Mouse (Mus musculus): Measurements from ENCODE around the gene Fads3.

GRCm38 (mm10) chr19:10102054-10102700 lies 60.8 kb downstream of the Fads3 start:
- TF ChIP-seq CTCF (IDR thresholded peaks at IDR 0.05; ENCODE audit: control insufficient read depth, insufficient read depth, low read length) (no peak), POLR2A (IDR thresholded peaks at IDR 0.05; ENCODE audit: borderline replicate concordance, control insufficient read depth, low read depth, low read length) (no peak)
